Mouse (Mus musculus): ENCODE measurements around the gene Madd.

DNA sequence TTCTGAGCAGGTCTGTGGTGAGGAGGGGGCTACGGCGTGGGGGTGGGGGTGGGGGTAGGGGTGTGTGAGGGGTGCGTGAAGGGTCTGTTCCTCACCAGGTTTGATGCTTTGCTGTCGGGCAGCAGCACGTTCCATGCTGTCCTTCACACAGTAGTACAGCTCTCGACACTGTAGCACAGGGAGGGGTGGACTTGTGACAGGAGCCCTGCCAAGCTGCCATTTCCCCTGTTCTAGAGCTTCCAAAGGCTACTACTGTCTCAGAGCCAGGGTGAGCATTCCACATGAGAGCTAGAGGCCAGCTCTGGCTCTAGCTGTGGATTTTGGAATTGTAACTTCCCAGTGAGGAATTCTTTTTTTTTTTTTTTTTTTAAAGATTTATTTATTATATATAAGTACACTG is 40.7 kb downstream of the Madd start:
- no peak for TF ChIP-seq CTCF (IDR thresholded peaks at IDR 0.05; ENCODE audit: borderline replicate concordance, extremely low read depth, insufficient read depth, insufficient read length)
- TF ChIP-seq POLR2A (IDR thresholded peaks at IDR 0.05; ENCODE audit: borderline replicate concordance, extremely low read depth, insufficient read depth, insufficient read length, poor library complexity, severe bottlenecking), result no peak
